In genomic region chr6:12702925-12703324, GRCm38 (mm10) we compare ENCODE assay signal across 14 mouse cellular contexts.
"Had no signal": no experiment of that assay in that cellular context is flagged by ENCODE, and none has a peak within 500 bp of the region (broad histone marks: within the 10 kb centered on the region; RNA-seq: fewer than 3 reads in every experiment).

No protein-coding gene starts in this region.

- H3K4me2 ChIP-seq: lung, embryonic 15.5 days; neural tube, embryonic 15.5 days had no signal

- H3K27me3 ChIP-seq: lung, embryonic 15.5 days; neural tube, embryonic 15.5 days had no signal

- H3K9me3 ChIP-seq: lung, embryonic 15.5 days; neural tube, embryonic 15.5 days had no signal

- DNase-seq: kidney, adult 11 months; kidney, adult 9 months; kidney, postnatal 36 days; left cerebral cortex, postnatal 4 days; lung, postnatal 14 days; right cerebral cortex, adult 18-20 months; right cerebral cortex, postnatal 25 days; thymus, adult 2 months; thymus, postnatal 25 days had no signal

- H3K4me1 ChIP-seq: lung, embryonic 15.5 days; neural tube, embryonic 15.5 days had no signal

- ATAC-seq: hindbrain, postnatal 0 days had no signal

- H3K4me3 ChIP-seq: lung, embryonic 15.5 days; myocyte; neural tube, embryonic 15.5 days had no signal

- H3K36me3 ChIP-seq: lung, embryonic 15.5 days; neural tube, embryonic 15.5 days had no signal

- H3K9ac ChIP-seq: lung, embryonic 15.5 days; neural tube, embryonic 15.5 days had no signal

- H3K27ac ChIP-seq: hindbrain, postnatal 0 days; kidney, postnatal 0 days; lung, embryonic 15.5 days; neural tube, embryonic 15.5 days had no signal
